ENCODE assay signal across 17 mouse cellular contexts in genomic region chr5:125130406-125130805, GRCm38 (mm10). TPM values are rescaled to one million over a fixed set of nuclear protein-coding genes. Genes with fewer than 3 reads are reported as not detected.
DNase-seq lines count a peak whose midpoint lies in the region; ATAC-seq and TF ChIP-seq lines count a peak whose summit lies in the region.
"Had no signal": no experiment of that assay in that cellular context is flagged by ENCODE, and none has a peak within 500 bp of the region (broad histone marks: within the 10 kb centered on the region; RNA-seq: fewer than 3 reads in every experiment).

No protein-coding gene starts in this region.

- no peaks in the 10 kb centered on the region for H3K9me3 ChIP-seq in forebrain, embryonic 10.5 days
- no peaks in the 10 kb centered on the region for H3K9me3 ChIP-seq in forebrain, postnatal 0 days (ENCODE audit: low read length)
- H3K9me3 ChIP-seq in hindbrain, embryonic 13.5 days, result no peaks in the 10 kb centered on the region
- H3K9me3 ChIP-seq in hindbrain, embryonic 11.5 days (ENCODE audit: control insufficient read depth, low read length), result no peaks in the 10 kb centered on the region
- H3K9me3 ChIP-seq in forebrain, embryonic 12.5 days, result no peaks in the 10 kb centered on the region
- no peaks in the 10 kb centered on the region for H3K9me3 ChIP-seq in neural tube, embryonic 14.5 days (ENCODE audit: control insufficient read depth, low read length)
- H3K9me3 ChIP-seq in intestine, embryonic 16.5 days (ENCODE audit: control insufficient read depth, low read length), result no peaks in the 10 kb centered on the region

- no peak overlapping the region for H3K4me2 ChIP-seq in forebrain, postnatal 0 days (ENCODE audit: low read depth)
- no peak overlapping the region for H3K4me2 ChIP-seq in hindbrain, embryonic 13.5 days
- H3K4me2 ChIP-seq in hindbrain, embryonic 11.5 days (replicated peaks; ENCODE audit: low read depth, low read length), result no peak overlapping the region
- H3K4me2 ChIP-seq in forebrain, embryonic 12.5 days, result no peak overlapping the region
- no peak overlapping the region for H3K4me2 ChIP-seq in neural tube, embryonic 14.5 days (ENCODE audit: low read depth, low read length)
- no peak overlapping the region for H3K4me2 ChIP-seq in intestine, embryonic 16.5 days (ENCODE audit: low read depth, low read length)

- H3K27ac ChIP-seq in forebrain, embryonic 10.5 days, result peak overlapping the region; percentile 95
- H3K27ac ChIP-seq in forebrain, postnatal 0 days (ENCODE audit: low read depth, low read length), result no peak overlapping the region
- H3K27ac ChIP-seq in hindbrain, embryonic 13.5 days, result peak overlapping the region; percentile 69; the same call in 1 of the 2 replicates
- H3K27ac ChIP-seq in hindbrain, embryonic 11.5 days (ENCODE audit: low read depth, low read length), result no peak overlapping the region
- peak overlapping the region; percentile 60; the same call in 1 of the 2 replicates for H3K27ac ChIP-seq in forebrain, embryonic 12.5 days
- H3K27ac ChIP-seq in neural tube, embryonic 14.5 days (ENCODE audit: low read depth, low read length), result 0 out of 2 replicates have a peak overlapping the region, but pooled peaks have one; percentile 16
- no peak overlapping the region for H3K27ac ChIP-seq in intestine, embryonic 16.5 days (ENCODE audit: low read length)
- H3K27ac ChIP-seq: heart, adult 2 months; liver, embryonic 14.5 days had no signal

- H3K27me3 ChIP-seq in forebrain, embryonic 10.5 days (ENCODE audit: poor library complexity, severe bottlenecking), result no peaks in the 10 kb centered on the region
- no peaks in the 10 kb centered on the region for H3K27me3 ChIP-seq in forebrain, postnatal 0 days (ENCODE audit: insufficient read depth, low read length)
- no peaks in the 10 kb centered on the region for H3K27me3 ChIP-seq in hindbrain, embryonic 13.5 days
- no peaks in the 10 kb centered on the region for H3K27me3 ChIP-seq in hindbrain, embryonic 11.5 days (ENCODE audit: control insufficient read depth, insufficient read depth, low read length)
- no peaks in the 10 kb centered on the region for H3K27me3 ChIP-seq in forebrain, embryonic 12.5 days
- no peaks in the 10 kb centered on the region for H3K27me3 ChIP-seq in neural tube, embryonic 14.5 days (ENCODE audit: control insufficient read depth, insufficient read depth, low read length)
- no peaks in the 10 kb centered on the region for H3K27me3 ChIP-seq in intestine, embryonic 16.5 days (replicated peaks; ENCODE audit: control insufficient read depth, insufficient read depth, low read length)
- H3K27me3 ChIP-seq: CH12.LX had no signal

- H3K4me3 ChIP-seq in forebrain, embryonic 10.5 days, result no peak overlapping the region
- H3K4me3 ChIP-seq in forebrain, postnatal 0 days (ENCODE audit: low read depth, low read length), result no peak overlapping the region
- H3K4me3 ChIP-seq in hindbrain, embryonic 13.5 days, result no peak overlapping the region
- H3K4me3 ChIP-seq in hindbrain, embryonic 11.5 days (ENCODE audit: low read depth, low read length), result no peak overlapping the region
- H3K4me3 ChIP-seq in forebrain, embryonic 12.5 days (replicated peaks), result no peak overlapping the region
- H3K4me3 ChIP-seq in neural tube, embryonic 14.5 days (ENCODE audit: low read depth, low read length), result no peak overlapping the region
- H3K4me3 ChIP-seq in intestine, embryonic 16.5 days (ENCODE audit: low read length), result no peak overlapping the region
- H3K4me3 ChIP-seq: heart, adult 2 months had no signal

- ATAC-seq in forebrain, postnatal 0 days, result no peak
- ATAC-seq in hindbrain, embryonic 13.5 days (ENCODE audit: low FRiP score), result no peak
- ATAC-seq in hindbrain, embryonic 11.5 days (ENCODE audit: low FRiP score), result no peak
- ATAC-seq in forebrain, embryonic 12.5 days (ENCODE audit: low FRiP score), result no peak
- no peak for ATAC-seq in neural tube, embryonic 14.5 days (ENCODE audit: low read depth)
- ATAC-seq in intestine, embryonic 16.5 days, result no peak
- ATAC-seq: lung, postnatal 0 days had no signal

- DNase-seq in forebrain, embryonic 10.5 days (ENCODE audit: extremely low spot score, low spot score), result no peak
- no peak for DNase-seq in forebrain, postnatal 0 days
- DNase-seq in hindbrain, embryonic 11.5 days (ENCODE audit: low spot score), result no peak
- no peak for DNase-seq in adrenal gland, postnatal 4 days (ENCODE audit: low spot score in 2 of 2)
- DNase-seq: adrenal gland, postnatal 10 days; cerebellum, adult 9-10 months; heart, adult 2 months; heart, postnatal 4 days; kidney, adult 11 months; kidney, postnatal 14 days had no signal

- peaks cover 87% of the 10 kb centered on the region for H3K4me1 ChIP-seq in forebrain, embryonic 10.5 days
- peaks cover 35% of the 10 kb centered on the region for H3K4me1 ChIP-seq in forebrain, postnatal 0 days (ENCODE audit: insufficient read depth)
- peaks cover 95% of the 10 kb centered on the region for H3K4me1 ChIP-seq in hindbrain, embryonic 13.5 days (replicated peaks)
- peaks cover 29% of the 10 kb centered on the region for H3K4me1 ChIP-seq in hindbrain, embryonic 11.5 days (replicated peaks; ENCODE audit: control insufficient read depth, insufficient read depth, low read length)
- peaks cover 82% of the 10 kb centered on the region for H3K4me1 ChIP-seq in forebrain, embryonic 12.5 days
- H3K4me1 ChIP-seq in neural tube, embryonic 14.5 days (ENCODE audit: control insufficient read depth, insufficient read depth, low read length), result peaks cover 68% of the 10 kb centered on the region
- H3K4me1 ChIP-seq in intestine, embryonic 16.5 days (ENCODE audit: control insufficient read depth, insufficient read depth, low read length), result peaks cover 72% of the 10 kb centered on the region

- peaks cover 12% of the 10 kb centered on the region; the same call in 1 of the 2 replicates for H3K36me3 ChIP-seq in forebrain, embryonic 10.5 days (replicated peaks)
- H3K36me3 ChIP-seq in forebrain, postnatal 0 days (ENCODE audit: insufficient read depth), result no peaks in the 10 kb centered on the region
- H3K36me3 ChIP-seq in hindbrain, embryonic 13.5 days, result no peaks in the 10 kb centered on the region
- no peaks in the 10 kb centered on the region for H3K36me3 ChIP-seq in hindbrain, embryonic 11.5 days (ENCODE audit: control insufficient read depth, insufficient read depth, low read length)
- no peaks in the 10 kb centered on the region for H3K36me3 ChIP-seq in forebrain, embryonic 12.5 days (replicated peaks)
- no peaks in the 10 kb centered on the region for H3K36me3 ChIP-seq in neural tube, embryonic 14.5 days (ENCODE audit: control insufficient read depth, insufficient read depth, low read length)
- no peaks in the 10 kb centered on the region for H3K36me3 ChIP-seq in intestine, embryonic 16.5 days (ENCODE audit: control insufficient read depth, insufficient read depth, low read length)

- H3K9ac ChIP-seq in forebrain, postnatal 0 days, result no peak overlapping the region
- H3K9ac ChIP-seq in hindbrain, embryonic 13.5 days, result no peak overlapping the region
- no peak overlapping the region for H3K9ac ChIP-seq in hindbrain, embryonic 11.5 days (ENCODE audit: low read depth, low read length)
- H3K9ac ChIP-seq in forebrain, embryonic 12.5 days, result no peak overlapping the region
- no peak overlapping the region for H3K9ac ChIP-seq in neural tube, embryonic 14.5 days (replicated peaks; ENCODE audit: low read depth, low read length)
- no peak overlapping the region for H3K9ac ChIP-seq in intestine, embryonic 16.5 days (ENCODE audit: low read depth, low read length)
- H3K9ac ChIP-seq: liver, embryonic 14.5 days had no signal

- WGBS in forebrain, embryonic 10.5 days, result 91% methylated on average over 3 of the region's 3 CpGs
- WGBS in forebrain, postnatal 0 days, result 75% methylated on average over 3 of the region's 3 CpGs
- 88% methylated on average over 3 of the region's 3 CpGs for WGBS in hindbrain, embryonic 13.5 days
- WGBS in hindbrain, embryonic 11.5 days, result 85% methylated on average over 3 of the region's 3 CpGs
- WGBS in forebrain, embryonic 12.5 days, result 93% methylated on average over 3 of the region's 3 CpGs
- 82% methylated on average over 3 of the region's 3 CpGs for WGBS in neural tube, embryonic 14.5 days
- 78% methylated on average over 3 of the region's 3 CpGs for WGBS in intestine, embryonic 16.5 days

- no peak for TF ChIP-seq CTCF in forebrain, postnatal 0 days (IDR thresholded peaks at IDR 0.05; ENCODE audit: low read depth)

RNA-seq across cellular contexts. Expression of gene Ncor2, which starts 48.6 kb away (rescaled TPM):
- polyA plus RNA-seq in forebrain, embryonic 10.5 days (2016; fragmentation: Nextera tagmentation; extraction: Ambion mirVana), result 15.7 and 17.8 TPM in 2 replicates
- total RNA-seq in forebrain, postnatal 0 days (2014; rRNA removed), result 12.7 and 13.4 TPM in 2 replicates
- polyA plus RNA-seq in forebrain, postnatal 0 days (2015; fragmentation: Nextera tagmentation; extraction: Ambion mirVana), result 11.6 and 16.8 TPM in 2 replicates
- 24.8 and 25.1 TPM in 2 replicates for polyA plus RNA-seq in hindbrain, embryonic 13.5 days (2015; fragmentation: Nextera tagmentation; extraction: Ambion mirVana)
- 14.5 and 21.2 TPM in 2 replicates for polyA plus RNA-seq in hindbrain, embryonic 11.5 days (2014; fragmentation: Nextera tagmentation; extraction: Ambion mirVana)
- 26.0 and 27.0 TPM in 2 replicates for polyA plus RNA-seq in forebrain, embryonic 12.5 days (2016; fragmentation: Nextera tagmentation; extraction: Ambion mirVana)
- polyA plus RNA-seq in neural tube, embryonic 14.5 days (2014; fragmentation: Nextera tagmentation; extraction: Ambion mirVana), result 29.1 and 32.8 TPM in 2 replicates
- total RNA-seq in adrenal gland, postnatal 4 days (2021), result 100 to 1,000 TPM; 240 to 243 TPM
- polyA plus RNA-seq in intestine, embryonic 16.5 days (2015; fragmentation: Nextera tagmentation; extraction: Ambion mirVana), result 13.1 and 14.4 TPM in 2 replicates

Comparison
In these comparisons a context has a peak if more than half of its experiments do, and no peak if none do; other contexts are left out.
1. H3K27ac ChIP-seq: peak in forebrain, embryonic 10.5 days (single experiment), hindbrain, embryonic 13.5 days (single experiment), forebrain, embryonic 12.5 days (single experiment) and neural tube, embryonic 14.5 days (single experiment); none in forebrain, postnatal 0 days (single experiment), hindbrain, embryonic 11.5 days (single experiment) and intestine, embryonic 16.5 days (single experiment).